Mouse (Mus musculus) MEL-GATA-1-ER (cell line): Measurements from ENCODE around the gene Nr2c2ap.

Source experiments
- DNase-seq: peaks from one replicate; pipeline ENCODE4 v3.0.0-alpha.2; 2012; ENCODE audit warnings: low read depth; ENCODE audit errors: extremely low read depth

Nr2c2ap gene

DNA sequence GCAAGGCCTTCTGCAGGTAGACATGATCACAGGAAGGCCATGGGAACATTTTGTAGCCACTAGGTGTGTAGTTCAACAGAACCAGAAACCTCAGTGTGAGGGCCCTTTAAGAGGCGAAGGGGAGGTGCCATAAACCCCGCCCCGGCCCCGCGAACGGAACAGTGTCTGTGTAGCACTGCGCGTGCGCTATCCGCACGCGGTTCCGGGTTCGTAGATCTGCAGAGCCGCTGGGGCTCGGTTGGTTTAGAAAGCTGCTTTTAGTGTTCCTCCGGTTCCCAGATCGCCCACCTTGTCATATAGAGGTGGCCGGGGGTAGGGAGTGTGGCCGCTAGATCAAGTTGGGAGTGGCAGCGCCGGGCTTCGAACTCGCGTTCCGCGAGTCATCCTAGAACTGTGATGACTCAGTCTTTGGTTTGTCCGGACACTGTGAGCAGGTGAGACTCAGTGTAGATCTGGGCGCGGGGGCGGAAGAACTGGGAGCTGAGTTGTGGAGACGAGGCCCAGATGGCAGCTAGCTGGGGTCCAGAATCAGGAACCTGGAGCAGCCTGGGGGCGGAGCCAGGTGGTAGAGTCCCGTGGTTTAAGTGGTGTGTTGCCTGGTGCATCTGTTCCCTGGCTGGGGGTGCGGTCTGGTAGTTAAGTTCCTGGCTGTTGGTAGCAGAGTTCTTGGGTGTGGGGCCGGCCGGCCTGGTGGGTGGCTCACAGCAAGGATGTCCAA, at the start of gene Nr2c2ap:
Nr2c2ap (plus strand) TSS at position 168 of the 718 bp plus-strand sequence.
- peak; percentile 76 for DNase-seq

DNA sequence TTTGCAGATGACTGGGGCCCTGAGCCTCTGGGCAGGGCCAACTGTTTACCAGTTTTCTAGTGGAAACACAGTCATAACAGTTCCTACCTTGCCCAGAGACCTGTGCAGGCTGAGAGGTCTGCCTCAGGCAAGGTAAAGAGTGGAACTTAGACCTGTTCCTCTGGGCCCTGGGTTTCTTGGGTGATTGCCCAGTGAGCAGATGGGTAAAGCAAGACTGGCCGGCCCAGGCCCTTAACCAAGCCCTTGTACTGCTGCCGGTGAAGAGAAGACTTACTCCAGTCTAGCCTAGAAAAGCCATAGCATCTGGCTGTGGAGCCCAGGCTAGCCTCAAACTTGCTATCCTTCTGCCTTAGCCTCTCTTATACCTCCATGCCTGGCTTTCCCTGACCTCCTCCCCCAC, 49.2 kb upstream of the Nr2c2ap start:
- DNase-seq, result no peak

DNA sequence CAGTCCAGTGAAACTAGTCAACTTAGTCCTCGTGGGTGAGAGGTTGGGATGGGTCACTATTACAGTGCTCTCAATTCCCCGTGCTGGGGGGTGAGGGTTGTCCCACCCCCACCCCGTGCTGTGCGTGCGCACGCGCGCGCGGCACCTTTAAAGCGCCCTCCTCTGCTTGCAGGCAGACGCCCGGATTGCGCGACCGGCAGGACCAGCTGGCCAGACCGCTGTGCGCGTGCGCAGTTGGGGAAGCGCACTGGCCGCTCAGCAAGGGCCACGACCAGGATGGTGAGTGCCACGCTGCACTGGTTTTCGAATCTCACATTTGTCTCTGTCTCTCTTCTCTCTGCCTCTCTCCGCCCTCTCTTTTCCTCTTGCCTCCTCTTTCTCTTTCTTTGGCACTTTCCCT, 47.8 kb upstream of the Nr2c2ap start, which contains the start of gene Hapln4:
Hapln4 (plus strand) TSS at position 173 of the 400 bp plus-strand sequence.
- DNase-seq, result no peak

DNA sequence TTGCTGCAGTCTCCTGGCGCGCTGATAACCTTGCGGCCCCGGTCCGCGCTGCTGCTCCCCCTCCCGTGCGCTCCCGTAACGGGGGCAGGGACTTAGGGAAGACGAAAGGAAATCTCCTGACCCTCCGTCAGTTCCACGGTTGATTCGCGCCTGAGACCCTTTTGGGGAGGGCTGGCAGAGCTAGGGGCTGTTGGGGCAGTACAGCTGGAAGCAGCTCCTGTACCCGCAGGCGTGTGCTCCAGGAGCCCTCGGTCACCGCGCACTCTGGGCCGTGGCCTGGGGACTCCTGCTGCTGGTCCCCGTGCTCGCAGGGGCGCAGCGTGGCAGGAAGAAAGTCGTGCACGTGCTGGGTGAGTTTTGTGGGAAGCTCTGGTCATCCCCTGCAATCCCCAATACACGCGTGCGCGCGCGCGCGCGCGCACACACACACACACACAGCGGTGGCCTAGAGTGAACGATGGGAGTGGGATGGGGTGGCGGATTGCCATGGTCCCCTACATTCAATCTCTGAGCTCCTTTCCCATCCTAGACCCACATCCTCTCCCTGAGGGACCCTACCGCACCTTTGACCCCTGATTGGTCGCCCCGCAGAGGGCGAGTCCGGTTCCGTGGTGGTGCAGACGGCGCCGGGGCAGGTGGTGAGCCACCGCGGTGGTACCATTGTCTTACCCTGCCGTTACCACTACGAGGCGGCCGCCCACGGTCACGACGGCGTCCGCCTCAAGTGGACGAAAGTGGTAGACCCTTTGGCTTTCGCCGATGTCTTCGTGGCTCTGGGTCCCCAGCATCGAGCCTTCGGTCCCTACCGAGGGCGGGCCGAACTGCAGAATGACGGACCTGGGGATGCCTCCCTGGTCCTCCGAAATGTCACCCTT, 46.7 kb upstream of the Nr2c2ap start:
- no peak for DNase-seq

DNA sequence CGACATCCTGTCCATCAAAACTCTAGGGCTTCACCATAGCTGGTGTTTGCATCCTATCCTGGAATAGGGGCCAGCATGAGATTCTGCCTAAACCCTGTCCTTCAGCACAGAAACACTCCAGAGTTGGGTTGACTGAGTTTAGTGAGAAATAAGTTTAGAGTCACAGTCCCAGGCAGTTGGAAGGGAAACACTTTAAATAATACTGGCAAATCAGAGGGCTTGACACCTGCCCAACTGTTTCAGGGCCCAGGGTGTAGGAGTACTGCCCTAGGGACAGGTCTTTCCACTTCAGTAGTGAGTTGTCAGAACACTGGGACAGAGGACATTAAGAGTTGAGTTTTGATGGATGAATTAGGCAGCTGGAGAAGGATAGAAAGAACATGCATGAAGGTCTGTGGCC, 45.0 kb upstream of the Nr2c2ap start:
- no peak for DNase-seq

DNA sequence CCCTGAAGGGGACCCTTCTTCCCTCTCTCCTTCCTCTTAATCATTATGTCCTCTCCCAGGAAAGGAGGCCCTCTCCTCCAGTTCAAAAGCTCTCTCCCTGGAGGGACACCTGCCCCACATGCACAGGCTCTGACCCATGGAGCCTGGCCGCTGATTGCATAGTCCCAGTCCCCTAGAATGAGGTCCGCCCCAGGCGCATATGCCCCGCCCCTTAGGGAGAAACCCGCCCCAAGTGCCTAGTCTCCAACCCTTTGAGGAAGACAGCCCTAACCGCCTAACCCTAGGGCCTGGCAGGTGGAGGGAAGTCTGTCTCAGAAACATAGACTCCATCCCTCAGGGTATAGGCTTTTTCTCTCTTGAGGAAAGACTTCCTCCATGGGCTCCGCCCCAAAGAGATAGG, 43.9 kb upstream of the Nr2c2ap start:
- DNase-seq, result no peak

DNA sequence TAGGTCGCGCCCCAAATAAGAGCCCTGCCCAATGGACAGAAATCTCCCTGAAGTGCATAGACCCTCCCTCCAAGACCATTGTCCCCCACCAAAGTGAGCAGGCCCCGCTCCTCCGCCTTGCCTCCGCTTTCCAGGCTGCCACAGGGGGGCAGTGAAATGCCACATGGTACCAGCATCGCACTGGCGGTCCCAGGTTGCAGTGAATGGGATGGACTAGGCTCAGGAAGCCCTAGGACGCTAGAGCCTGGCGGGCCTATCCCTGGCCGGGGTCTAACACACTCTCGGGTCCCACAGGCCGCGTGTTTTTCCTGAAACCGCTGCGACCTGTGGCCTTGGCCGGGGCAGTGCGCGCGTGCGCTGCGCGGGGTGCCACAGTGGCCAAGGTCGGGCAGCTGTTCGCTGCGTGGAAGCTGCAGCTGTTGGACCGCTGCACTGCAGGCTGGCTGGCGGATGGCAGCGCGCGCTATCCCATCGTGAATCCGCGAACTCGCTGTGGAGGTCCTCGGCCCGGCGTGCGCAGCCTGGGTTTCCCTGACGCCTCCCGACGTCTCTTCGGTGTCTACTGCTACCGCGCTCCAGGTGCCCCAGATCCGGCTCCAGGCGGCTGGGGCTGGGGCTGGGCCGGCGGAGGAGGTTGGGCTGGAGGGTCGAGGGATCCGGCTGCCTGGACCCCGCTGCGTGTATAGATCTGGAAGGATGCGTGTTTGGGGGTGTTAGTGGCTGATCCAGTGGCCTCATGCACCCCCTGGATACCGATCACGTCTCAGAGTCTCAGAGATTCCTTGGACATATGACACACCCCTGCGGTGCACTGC, 43.1 kb upstream of the Nr2c2ap start:
- no peak for DNase-seq

DNA sequence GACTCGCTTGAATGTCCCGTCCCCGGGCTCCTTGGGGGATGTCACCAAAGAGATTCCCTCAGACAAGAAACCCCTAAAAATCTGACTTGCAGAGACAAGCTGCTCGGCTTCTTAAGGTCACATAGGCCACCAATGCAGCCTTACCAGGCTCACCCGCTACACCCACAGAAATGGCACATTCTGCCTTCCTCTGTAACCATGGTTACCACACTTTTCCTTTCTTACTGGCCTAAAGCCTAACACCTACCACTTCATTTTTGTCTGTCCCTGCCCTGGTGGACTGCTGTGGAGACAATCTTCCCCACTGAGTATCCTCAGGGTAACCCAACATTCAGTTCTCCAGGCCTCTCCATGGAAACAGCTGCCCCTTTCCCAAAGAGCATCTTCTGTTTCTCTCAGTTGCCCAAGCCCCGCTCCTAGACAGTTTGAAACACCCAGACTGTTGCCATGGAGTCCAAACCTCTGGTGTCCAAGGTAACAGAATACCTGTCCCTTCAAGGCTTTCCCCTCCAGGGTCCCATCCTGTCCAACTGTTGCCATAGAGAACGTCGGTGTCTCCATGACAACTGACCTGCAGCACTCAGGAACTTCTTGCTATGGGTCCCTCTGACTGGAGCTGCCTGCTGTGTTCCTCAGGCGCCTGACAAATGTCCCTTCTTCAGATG, 41.7 kb upstream of the Nr2c2ap start:
- DNase-seq, result no peak

DNA sequence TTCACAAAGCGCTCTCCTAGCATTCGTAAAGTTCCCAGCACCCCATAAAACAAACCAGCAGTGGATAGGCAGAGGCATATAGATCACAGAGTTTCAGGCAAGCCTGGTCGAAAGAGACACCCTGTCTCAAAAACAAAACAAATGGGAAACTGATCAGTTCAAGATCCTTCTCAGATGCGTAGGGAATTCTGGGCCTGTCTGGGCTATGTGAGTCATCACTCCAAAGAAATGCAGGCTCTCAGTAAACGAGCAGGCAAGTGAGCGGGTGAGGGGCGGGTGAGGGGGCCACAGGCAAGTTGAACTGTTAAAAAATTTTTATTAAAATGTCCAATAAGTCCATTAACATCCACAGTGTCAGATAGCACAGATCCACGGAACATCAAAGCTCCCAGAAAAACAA, 38.3 kb upstream of the Nr2c2ap start:
- DNase-seq, result no peak

DNA sequence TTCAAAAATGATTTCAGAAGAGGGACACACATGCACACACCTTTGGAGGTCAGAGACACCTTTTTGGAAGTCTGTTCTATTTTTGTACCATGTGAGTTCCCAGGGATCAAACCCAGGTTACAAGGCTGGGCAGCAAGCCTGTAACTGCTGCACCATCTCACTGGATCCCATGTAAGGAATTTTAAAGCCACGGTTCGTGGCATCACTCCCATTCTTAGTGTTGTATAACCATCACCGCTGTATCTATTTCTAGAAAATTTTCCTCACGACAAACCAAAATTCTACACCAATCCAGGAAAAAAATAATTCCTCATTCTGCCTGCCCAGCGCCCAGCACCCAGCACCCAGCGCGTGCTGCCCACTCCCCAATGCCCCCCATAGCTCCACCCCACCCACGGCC, 31.9 kb upstream of the Nr2c2ap start:
- DNase-seq, result no peak

DNA sequence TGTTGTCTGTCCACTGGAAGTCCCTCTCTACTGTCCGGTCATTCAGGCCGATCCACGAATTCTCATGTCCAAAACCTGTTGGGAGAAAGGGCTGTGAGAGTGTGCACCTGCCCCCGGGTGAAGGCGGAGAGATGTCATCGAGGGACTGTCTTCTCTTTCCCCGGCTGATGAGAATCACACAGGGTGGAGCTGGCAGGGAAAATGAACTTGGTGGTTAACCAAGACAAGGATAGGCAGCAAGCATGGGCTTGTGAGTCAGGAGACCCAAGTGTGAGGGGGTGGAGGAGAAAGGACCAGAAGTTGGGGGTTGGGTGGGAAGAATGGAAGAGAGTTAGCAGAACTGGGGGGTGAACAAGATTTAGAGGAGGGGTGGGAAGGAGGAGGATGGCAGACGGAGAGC, 30.9 kb upstream of the Nr2c2ap start:
- DNase-seq, result no peak

DNA sequence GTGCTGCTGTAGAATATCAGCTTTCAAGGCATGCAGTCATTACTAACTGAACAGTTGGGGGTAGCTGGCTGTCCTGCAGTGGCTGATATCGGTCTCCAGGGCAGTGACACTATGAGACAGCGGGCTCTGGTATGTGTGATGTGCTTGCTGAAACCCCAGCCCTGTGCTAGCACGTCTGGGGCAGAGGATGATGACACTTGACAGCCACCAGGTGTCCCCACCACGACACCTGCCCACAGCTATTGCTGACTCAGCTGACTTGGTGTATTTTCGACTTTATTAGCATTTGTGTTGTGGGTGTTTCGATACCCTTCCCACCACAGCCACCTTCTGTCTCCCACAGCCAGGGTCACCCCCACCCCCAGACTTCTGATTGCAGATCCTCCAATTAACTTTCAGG, 26.6 kb upstream of the Nr2c2ap start:
- no peak for DNase-seq

DNA sequence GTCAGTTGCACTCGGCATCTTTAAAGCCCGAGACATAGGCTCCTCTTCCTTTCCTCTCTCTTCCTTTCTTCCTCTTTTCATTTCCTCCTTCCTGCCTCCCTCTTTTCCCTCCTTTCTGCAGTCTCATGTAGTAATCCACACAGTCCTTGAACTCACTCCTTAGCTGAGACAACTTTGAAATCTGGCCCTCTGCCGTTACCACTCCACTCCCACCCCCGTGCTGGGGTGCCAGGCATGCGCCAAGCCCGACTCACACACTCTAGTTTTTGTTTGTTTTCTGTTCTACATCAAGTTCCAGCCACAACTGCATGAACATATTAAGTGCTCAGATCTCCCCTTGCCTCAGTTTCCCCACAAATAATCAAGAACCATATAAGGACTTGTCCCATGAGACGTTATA, 26.2 kb upstream of the Nr2c2ap start:
- no peak for DNase-seq

DNA sequence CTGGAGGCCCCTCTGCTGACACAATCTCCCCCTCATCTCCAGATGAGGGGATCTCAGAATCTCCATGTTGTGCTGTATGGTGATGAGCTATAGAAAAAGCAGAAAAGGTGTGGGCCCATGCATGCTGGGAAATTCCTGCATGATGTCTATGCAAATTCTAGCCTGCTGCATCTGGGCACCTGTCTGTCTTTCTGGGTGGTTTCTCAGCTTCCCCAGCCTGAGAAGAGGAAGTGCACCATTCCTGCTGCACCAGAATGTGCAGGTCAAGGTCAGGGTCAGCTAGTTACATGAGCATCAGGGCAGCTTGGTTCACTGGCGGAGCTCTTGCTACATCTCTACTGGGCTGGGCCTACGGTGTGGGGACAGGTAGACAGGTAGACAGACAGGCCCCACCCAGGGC, 20.7 kb upstream of the Nr2c2ap start:
- no peak for DNase-seq

DNA sequence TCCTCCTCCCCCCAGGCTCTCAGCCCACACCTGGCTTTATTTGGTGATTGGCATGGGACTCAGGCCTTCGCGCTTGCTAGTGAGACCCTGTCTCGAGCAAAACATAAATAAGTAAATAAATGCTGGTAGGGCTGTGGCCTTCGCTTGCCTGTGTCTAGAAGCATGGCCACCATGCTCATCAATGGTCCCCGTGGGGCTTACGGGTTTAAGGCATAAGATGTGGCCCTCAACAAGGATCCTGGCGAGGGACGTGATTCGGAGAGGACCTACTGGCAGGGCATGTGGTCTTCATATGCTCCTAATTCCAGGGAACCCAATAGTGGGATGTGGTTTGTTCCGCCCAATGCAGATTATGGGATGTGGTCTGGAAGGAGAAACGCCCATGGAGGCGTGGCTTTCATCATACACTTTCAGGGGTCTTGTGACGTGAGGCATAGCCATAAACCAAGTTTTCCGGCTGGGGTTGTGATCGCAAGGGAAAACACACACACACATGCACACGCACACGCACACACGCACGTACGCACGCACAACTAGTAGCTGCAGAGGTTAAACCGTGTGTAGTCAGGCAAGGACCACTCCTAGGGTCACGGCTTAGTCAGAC, 19.8 kb upstream of the Nr2c2ap start:
- no peak for DNase-seq

DNA sequence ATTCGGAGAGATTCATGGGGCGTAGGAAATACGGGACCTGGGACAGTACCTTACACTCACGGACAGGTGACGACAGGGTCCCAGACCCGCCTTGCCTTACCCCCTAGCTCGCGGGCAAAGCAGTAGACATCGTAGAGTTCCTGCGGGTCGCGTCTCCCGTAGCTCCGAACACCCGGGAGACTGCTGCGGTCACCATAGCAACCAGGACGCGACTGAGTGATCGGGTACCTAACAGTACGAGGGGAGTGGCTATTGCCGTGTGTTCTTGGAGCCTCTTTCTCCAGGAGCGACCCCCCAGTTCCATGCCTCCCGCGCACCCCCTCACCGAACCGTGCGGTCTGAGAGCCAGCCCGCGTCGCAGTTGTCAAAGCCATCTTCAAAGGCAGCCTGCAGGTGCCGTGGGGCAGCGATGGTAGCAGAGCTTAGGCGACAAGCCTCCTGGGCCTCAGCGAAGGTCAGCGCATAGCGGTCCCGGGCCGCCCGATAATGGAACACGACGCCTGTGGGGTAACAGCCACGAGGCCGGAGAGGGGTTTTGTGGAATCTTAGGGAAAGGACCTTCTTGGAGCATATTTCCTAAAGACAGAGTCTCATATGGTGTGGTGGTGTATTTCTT, 18.6 kb upstream of the Nr2c2ap start:
- no peak for DNase-seq

DNA sequence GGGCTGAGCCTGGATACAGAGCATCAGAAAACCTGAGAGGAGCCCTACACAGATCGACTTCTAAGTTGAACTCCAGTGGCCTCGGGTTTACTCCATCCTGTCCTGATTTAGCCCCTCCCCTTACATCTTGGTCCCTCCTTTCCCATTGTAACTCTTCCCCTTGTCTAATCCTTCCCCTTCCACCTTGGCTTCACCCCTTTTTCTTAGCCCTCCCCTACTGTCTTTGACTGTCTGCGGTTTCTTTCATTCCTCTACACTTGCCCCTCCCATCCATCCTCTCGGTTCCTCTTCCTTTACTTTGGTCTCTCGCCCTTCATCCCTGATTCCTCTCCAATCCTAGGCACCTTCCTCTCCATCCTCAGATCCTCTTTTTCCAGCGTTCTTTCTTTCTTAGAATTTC, 16.6 kb upstream of the Nr2c2ap start:
- no peak for DNase-seq

DNA sequence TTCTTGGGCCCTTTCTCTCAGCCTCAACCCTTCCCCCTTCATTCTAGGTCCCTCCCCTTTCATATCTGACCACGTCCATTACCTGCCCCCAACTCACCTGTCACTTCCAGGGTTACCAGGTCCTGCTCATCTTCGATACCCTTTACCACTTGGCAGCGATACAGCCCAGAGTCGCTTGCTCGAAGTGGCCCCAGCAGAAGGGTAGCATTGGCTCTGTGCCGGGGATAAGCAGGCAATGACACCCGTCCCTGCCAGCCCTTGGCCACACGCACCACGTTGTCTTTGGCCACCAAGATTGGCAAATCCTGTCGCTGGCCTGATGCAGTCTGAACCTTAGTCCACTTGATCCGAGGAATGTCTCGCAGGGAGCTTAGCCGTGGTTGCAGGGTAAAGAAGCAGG, 16.2 kb upstream of the Nr2c2ap start:
- no peak for DNase-seq

DNA sequence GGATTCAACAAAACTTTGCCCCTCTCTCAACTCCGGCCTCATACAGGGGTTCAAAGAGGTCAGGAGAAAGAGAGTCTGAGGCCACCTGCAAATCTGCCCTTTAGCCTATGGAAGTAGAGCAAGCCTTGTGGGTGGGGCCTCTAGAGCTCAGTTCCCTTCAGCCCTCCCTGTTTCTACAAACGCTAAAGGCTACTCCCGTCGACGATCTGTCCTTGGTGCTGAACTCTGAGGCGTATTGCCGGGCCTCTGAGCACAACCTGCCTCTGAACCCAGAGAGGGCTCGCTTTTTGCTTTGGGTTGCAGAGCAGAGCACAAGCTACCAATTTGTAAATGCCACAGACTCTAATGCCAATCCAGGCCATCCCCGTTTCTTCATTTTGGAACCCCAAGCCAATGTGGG, 13.5 kb upstream of the Nr2c2ap start:
- DNase-seq, result peak; percentile 41
